Mouse (Mus musculus) liver, postnatal 0 days (tissue): ENCODE measurements around the gene Gja5. TPM values are rescaled to one million over a fixed set of nuclear protein-coding genes. Genes with fewer than 3 reads are reported as not detected.

ENCODE experiments used
- ATAC-seq: fragments of 200-750 bp; cut with Nextera tagmentation; 2 replicates; pipeline ENCODE4 v1.8.0; 2017; ENCODE audit warnings: mild to moderate bottlenecking, moderate library complexity
- DNase-seq: peaks from one replicate; pipeline ENCODE4 v3.0.0-alpha.2; 2016
- H3K27ac ChIP-seq: fragments of 300-500 bp; sonication (generic); 2 replicates; pipeline ENCODE4 v1.5.1; 2014; ENCODE audit warnings: antibody characterized with exemption, moderate library complexity, mild to moderate bottlenecking, low read depth
- H3K27me3 ChIP-seq: fragments of 300-500 bp; sonication (generic); 2 replicates; pipeline ENCODE4 v1.6.1; 2014; ENCODE audit warnings: low read length, control low read depth, mixed read lengths; ENCODE audit not compliant: insufficient read depth
- H3K36me3 ChIP-seq: fragments of 300-500 bp; sonication (generic); replicated peaks from 2 replicates; pipeline ENCODE4 v1.6.1; 2014; ENCODE audit warnings: mild to moderate bottlenecking, control low read depth, low read length, moderate library complexity, mixed read lengths; ENCODE audit not compliant: insufficient read depth
- H3K4me1 ChIP-seq: fragments of 300-500 bp; sonication (generic); 2 replicates; pipeline ENCODE4 v1.6.1; 2014; ENCODE audit warnings: antibody characterized with exemption, mild to moderate bottlenecking, control low read depth; ENCODE audit not compliant: insufficient read depth
- H3K4me2 ChIP-seq: fragments of 300-500 bp; sonication (generic); 2 replicates; pipeline ENCODE4 v1.6.1; 2014; ENCODE audit warnings: low read depth, mild to moderate bottlenecking, low read length, moderate library complexity, mixed read lengths
- H3K4me3 ChIP-seq: fragments of 300-500 bp; sonication (generic); 2 replicates; pipeline ENCODE4 v1.5.1; 2014; ENCODE audit warnings: low read depth, low read length
- H3K9ac ChIP-seq: fragments of 300-500 bp; sonication (generic); replicated peaks from 2 replicates; pipeline ENCODE4 v1.6.1; 2014; ENCODE audit warnings: mild to moderate bottlenecking, moderate library complexity
- H3K9me3 ChIP-seq: fragments of 300-500 bp; sonication (generic); 2 replicates; pipeline ENCODE4 v1.6.1; 2016; ENCODE audit warnings: mild to moderate bottlenecking, control low read depth, low read length, mixed read lengths
- CTCF ChIP-seq: sonication (generic); IDR thresholded peaks from 2 replicates; pipeline ENCODE4 v1.5.1; 2016; ENCODE audit warnings: antibody characterized with exemption, low read depth
- EP300 ChIP-seq: IDR thresholded peaks from 2 replicates; pipeline ENCODE4 v1.6.1; 2016; ENCODE audit warnings: antibody characterized with exemption, low read depth, mild to moderate bottlenecking
- WGBS: fragments of 180-500 bp; shearing (Covaris S2); extraction: QIAGEN DNeasy Blood & Tissue Kit; methylation state at CpG from one replicate; pipeline ENCODE4 v1.1.7; 2014; ENCODE audit not compliant: insufficient replicate concordance; 5-methylcytosine and 5-hydroxymethylcytosine counted together
- polyA plus RNA-seq: library from polyadenylated mRNA; unstranded; fragments of >200 nt; fragmentation: Nextera tagmentation; extraction: Ambion mirVana; gene quantifications from 2 replicates; pipeline ENCODE4 v1.2.1, GENCODE M21; 2015

The Gja5 gene
- polyA plus RNA-seq, 1 experiment from 2014 or later = 1.4 TPM

- 75% methylated on average over 10 of the region's 10 CpGs for WGBS
- H3K4me3 ChIP-seq = no peak overlapping the region
- DNase-seq = no peak
- no peaks in the 10 kb centered on the region for H3K9me3 ChIP-seq
- no peaks in the 10 kb centered on the region for H3K4me1 ChIP-seq
- no peak for ATAC-seq
- no peak overlapping the region for H3K27ac ChIP-seq
- H3K36me3 ChIP-seq = no peaks in the 10 kb centered on the region
- no peak overlapping the region for H3K9ac ChIP-seq
- H3K4me2 ChIP-seq = no peak overlapping the region
- H3K27me3 ChIP-seq = no peaks in the 10 kb centered on the region
- TF ChIP-seq CTCF = no peak
- no peak for TF ChIP-seq EP300
Observed at GRCm38 (mm10) chr3:96975628-96976027, 71.1 kb downstream of the Gja5 start.

- Histone ChIP-seq H3K9ac (no peak overlapping the region), H3K4me2 (no peak overlapping the region), H3K27ac (no peak overlapping the region), H3K27me3 (no peaks in the 10 kb centered on the region), H3K9me3 (no peaks in the 10 kb centered on the region), H3K4me1 (no peaks in the 10 kb centered on the region), H3K4me3 (no peak overlapping the region), H3K36me3 (no peaks in the 10 kb centered on the region)
- TF ChIP-seq CTCF (no peak), EP300 (no peak)
- 80% methylated on average over 2 of the region's 2 CpGs for WGBS
- DNase-seq = no peak
- no peak for ATAC-seq
Observed at GRCm38 (mm10) chr3:96977507-96977906, 73.0 kb downstream of the Gja5 start.

DNA sequence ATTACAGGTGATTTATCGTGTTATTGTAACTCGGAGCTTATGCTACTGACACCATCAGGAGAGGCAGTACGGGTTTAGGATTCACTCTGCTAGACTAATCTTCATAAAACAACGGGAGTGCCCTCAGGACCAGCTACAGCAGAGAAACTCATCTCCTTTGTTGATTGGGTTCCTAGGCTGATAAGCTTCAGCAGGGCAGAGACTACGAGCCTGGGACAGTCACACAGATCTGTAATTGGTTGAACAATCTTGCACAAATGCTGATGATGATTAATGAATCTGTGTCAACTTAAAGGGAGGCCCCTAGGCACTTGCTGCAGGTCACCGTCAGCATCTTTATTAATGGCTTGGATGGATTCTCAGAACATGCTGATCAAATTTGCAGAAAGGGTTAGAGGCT is 74.0 kb downstream of the Gja5 start:
- DNase-seq (no peak), ATAC-seq (no peak)
- Histone ChIP-seq H3K36me3 (no peaks in the 10 kb centered on the region), H3K4me3 (no peak overlapping the region), H3K4me2 (no peak overlapping the region), H3K4me1 (no peaks in the 10 kb centered on the region), H3K27me3 (no peaks in the 10 kb centered on the region), H3K9me3 (no peaks in the 10 kb centered on the region), H3K9ac (no peak overlapping the region), H3K27ac (no peak overlapping the region)
- WGBS = 67% methylated on average over 6 of the region's 6 CpGs
- no peak for TF ChIP-seq EP300
- TF ChIP-seq CTCF = no peak

DNA sequence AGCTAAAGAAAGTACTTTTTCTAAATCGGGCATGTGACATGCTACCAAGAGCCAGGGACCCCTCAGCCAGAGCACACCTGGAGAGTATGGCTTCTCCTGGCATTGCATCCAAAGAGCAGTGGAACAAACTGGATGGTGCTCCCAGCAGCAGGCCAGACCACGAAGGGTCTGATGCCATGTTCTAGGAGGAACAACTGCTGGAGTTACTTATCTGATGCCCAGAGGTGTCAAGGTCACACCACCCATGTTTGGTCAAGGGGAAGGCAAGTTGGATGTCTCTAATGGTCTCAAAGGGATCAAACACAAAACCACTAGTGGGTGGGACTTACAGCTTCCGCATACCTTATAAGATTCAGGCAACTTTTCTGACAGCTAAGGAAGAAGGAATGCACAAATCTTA is 74.5 kb downstream of the Gja5 start:
- no peak for TF ChIP-seq CTCF
- no peak for TF ChIP-seq EP300
- no peak for ATAC-seq
- Histone ChIP-seq H3K4me2 (no peak overlapping the region), H3K27ac (no peak overlapping the region), H3K36me3 (no peaks in the 10 kb centered on the region), H3K4me3 (no peak overlapping the region), H3K4me1 (no peaks in the 10 kb centered on the region), H3K9me3 (no peaks in the 10 kb centered on the region), H3K9ac (no peak overlapping the region), H3K27me3 (no peaks in the 10 kb centered on the region)
- no peak for DNase-seq
- 66% methylated on average over 3 of the region's 3 CpGs for WGBS

DNA sequence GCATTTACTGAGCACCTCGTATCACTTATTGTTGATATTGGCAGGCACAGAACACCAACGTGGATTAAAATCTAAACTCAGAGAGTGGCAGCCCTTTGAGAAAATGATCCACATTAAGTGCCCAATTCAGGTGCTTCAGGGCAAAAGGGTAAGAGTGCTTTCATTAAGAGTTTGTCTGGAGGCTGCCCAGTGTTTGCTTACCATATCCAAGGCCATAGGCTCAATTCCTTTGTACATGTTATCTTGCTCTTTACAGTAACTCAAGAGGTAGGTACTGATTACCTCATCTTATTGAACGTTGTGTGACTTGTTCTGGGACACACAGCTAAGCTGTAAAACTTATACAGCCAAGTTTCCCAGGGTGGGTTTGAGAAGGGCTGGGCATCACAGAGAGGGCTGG is 77.3 kb downstream of the Gja5 start:
- DNase-seq = no peak

GRCm38 (mm10) chr3:96982666-96983065 is 78.2 kb downstream of the Gja5 start:
- DNase-seq (no peak), ATAC-seq (no peak)
- no peak overlapping the region for H3K4me2 ChIP-seq
- no peaks in the 10 kb centered on the region for H3K9me3 ChIP-seq
- 78% methylated on average over 2 of the region's 2 CpGs for WGBS
- TF ChIP-seq EP300 = no peak
- no peak for TF ChIP-seq CTCF
- H3K36me3 ChIP-seq = no peaks in the 10 kb centered on the region
- no peak overlapping the region for H3K9ac ChIP-seq
- H3K27ac ChIP-seq = no peak overlapping the region
- H3K4me1 ChIP-seq = no peaks in the 10 kb centered on the region
- no peak overlapping the region for H3K4me3 ChIP-seq
- H3K27me3 ChIP-seq = no peaks in the 10 kb centered on the region

More for the DNA sequence above, 77.3 kb downstream of the Gja5 start:
- no peaks in the 10 kb centered on the region for H3K9me3 ChIP-seq
- TF ChIP-seq EP300 = no peak
- no peak for TF ChIP-seq CTCF
- H3K27me3 ChIP-seq = no peaks in the 10 kb centered on the region
- no peak overlapping the region for H3K4me3 ChIP-seq
- no peaks in the 10 kb centered on the region for H3K4me1 ChIP-seq
- no peak overlapping the region for H3K4me2 ChIP-seq
- ATAC-seq = no peak
- no peak overlapping the region for H3K9ac ChIP-seq
- WGBS = 69% methylated on average over 3 of the region's 3 CpGs
- no peak overlapping the region for H3K27ac ChIP-seq
- H3K36me3 ChIP-seq = no peaks in the 10 kb centered on the region

GRCm38 (mm10) chr3:96992526-96992925 is 88.0 kb downstream of the Gja5 start:
- DNase-seq (no peak), ATAC-seq (no peak)
- TF ChIP-seq CTCF (no peak), EP300 (no peak)
- no peaks in the 10 kb centered on the region for H3K36me3 ChIP-seq
- no peaks in the 10 kb centered on the region for H3K27me3 ChIP-seq
- H3K4me1 ChIP-seq = no peaks in the 10 kb centered on the region
- H3K4me2 ChIP-seq = no peak overlapping the region
- H3K4me3 ChIP-seq = no peak overlapping the region
- H3K9me3 ChIP-seq = no peaks in the 10 kb centered on the region
- H3K27ac ChIP-seq = no peak overlapping the region
- H3K9ac ChIP-seq = no peak overlapping the region
- 58% methylated on average over 3 of the region's 3 CpGs for WGBS
